Mouse (Mus musculus): ENCODE measurements around the gene Cd5l. TPM values are rescaled to one million over a fixed set of nuclear protein-coding genes. Genes with fewer than 3 reads are reported as not detected.
"Not testable (repeated sequence)": the region's sequence is repeated elsewhere in the genome, so short reads cannot be mapped to it uniquely, and the experiment has no call there.

Gene Cd5l
- polyA plus RNA-seq, 1 experiment: not detected

DNA sequence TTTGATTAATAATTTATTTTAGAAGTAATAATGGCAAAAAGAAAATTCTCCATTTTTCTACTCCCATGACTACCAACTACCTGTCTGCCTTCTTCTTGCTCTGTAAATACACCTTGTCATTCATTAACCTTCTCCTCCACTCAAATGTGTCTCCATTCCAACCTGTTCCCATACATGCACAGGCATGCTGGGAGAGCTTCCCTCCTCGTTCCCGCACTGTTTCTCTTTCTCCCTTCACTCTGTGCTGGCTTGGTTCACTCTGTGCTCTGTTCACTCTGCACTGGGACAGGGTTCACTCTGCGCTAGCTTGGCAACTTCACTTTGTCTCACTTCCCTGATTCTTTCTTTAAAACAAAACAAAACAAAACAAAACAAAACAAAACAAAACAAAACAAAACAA, 19.5 kb downstream of the Cd5l start:
- Histone ChIP-seq H3K36me3 (ENCODE audit: control insufficient read depth, insufficient read depth, low read length, poor library complexity, severe bottlenecking) (no peaks in the 10 kb centered on the region), H3K4me3 (ENCODE audit: low read depth, low read length) (no peak overlapping the region), H3K4me1 (ENCODE audit: control insufficient read depth, insufficient read depth, low read length) (no peaks in the 10 kb centered on the region), H3K27me3 (ENCODE audit: control insufficient read depth, insufficient read depth, low read length, poor library complexity, severe bottlenecking) (no peaks in the 10 kb centered on the region), H3K9me3 (replicated peaks; ENCODE audit: control insufficient read depth, insufficient read depth, low read length, poor library complexity, severe bottlenecking) (no peaks in the 10 kb centered on the region; the same call in 1 of the 2 replicates), H3K27ac (ENCODE audit: insufficient read depth, low read length) (no peak overlapping the region), H3K9ac (ENCODE audit: low read depth, poor library complexity, severe bottlenecking) (no peak overlapping the region)
- TF ChIP-seq EP300 (IDR thresholded peaks at IDR 0.05; ENCODE audit: insufficient read depth, low read depth, low read length) (no peak), POLR2A (IDR thresholded peaks at IDR 0.05; ENCODE audit: insufficient read depth, low read length) (no peak), CTCF (IDR thresholded peaks at IDR 0.05; ENCODE audit: low read depth, low read length) (no peak)

- H3K4me1 ChIP-seq (ENCODE audit: control insufficient read depth, insufficient read depth, low read length): no peaks in the 10 kb centered on the region
- no peaks in the 10 kb centered on the region for H3K9me3 ChIP-seq (replicated peaks; ENCODE audit: control insufficient read depth, insufficient read depth, low read length, poor library complexity, severe bottlenecking)
- no peak for TF ChIP-seq EP300 (IDR thresholded peaks at IDR 0.05; ENCODE audit: insufficient read depth, low read depth, low read length)
- H3K4me3 ChIP-seq (ENCODE audit: low read depth, low read length): no peak overlapping the region
- H3K27ac ChIP-seq (ENCODE audit: insufficient read depth, low read length): no peak overlapping the region
- H3K36me3 ChIP-seq (ENCODE audit: control insufficient read depth, insufficient read depth, low read length, poor library complexity, severe bottlenecking): no peaks in the 10 kb centered on the region
- H3K27me3 ChIP-seq (ENCODE audit: control insufficient read depth, insufficient read depth, low read length, poor library complexity, severe bottlenecking): no peaks in the 10 kb centered on the region
- no peak overlapping the region for H3K9ac ChIP-seq (ENCODE audit: low read depth, poor library complexity, severe bottlenecking)
These were observed 20.0 kb downstream of the Cd5l start for GRCm38 (mm10) chr3:87377719-87378118.

DNA sequence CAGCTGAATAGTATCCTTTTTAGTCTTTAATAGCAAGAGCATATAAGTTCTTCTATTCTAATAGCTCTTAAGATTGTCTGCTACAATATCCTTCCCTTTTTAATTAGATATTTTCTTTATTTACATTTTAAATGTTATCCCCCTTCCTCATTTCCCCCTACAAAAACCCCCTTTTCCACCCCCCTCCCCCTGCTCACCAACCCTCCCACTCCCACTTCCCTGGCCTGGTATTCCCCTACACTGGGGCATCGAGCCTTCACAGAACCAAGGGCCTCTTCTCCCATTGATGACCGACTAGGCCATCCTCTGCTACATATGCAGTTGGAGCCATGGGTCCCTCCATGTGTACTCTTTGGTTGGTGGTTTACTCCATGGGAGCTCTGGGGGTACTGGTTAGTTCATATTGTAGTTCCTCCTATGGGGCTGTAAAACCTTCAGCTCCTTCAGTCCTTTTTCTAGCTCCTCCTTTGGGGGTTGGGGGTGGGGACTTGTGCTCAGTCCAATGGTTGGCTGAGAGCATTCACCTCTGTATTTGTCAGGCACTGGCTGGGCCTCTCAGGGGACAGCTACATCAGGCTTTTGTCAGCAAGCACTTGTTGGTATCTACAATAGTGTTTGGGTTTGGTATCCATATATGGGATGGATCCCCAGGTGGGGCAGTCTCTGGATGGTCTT, 22.1 kb downstream of the Cd5l start:
- H3K27ac ChIP-seq (ENCODE audit: insufficient read depth, low read length); H3K27me3 ChIP-seq (ENCODE audit: control insufficient read depth, insufficient read depth, low read length, poor library complexity, severe bottlenecking); H3K4me1 ChIP-seq (ENCODE audit: control insufficient read depth, insufficient read depth, low read length); H3K4me3 ChIP-seq (ENCODE audit: low read depth, low read length); H3K9ac ChIP-seq (ENCODE audit: low read depth, poor library complexity, severe bottlenecking); H3K9me3 ChIP-seq (replicated peaks; ENCODE audit: control insufficient read depth, insufficient read depth, low read length, poor library complexity, severe bottlenecking); H3K36me3 ChIP-seq (ENCODE audit: control insufficient read depth, insufficient read depth, low read length, poor library complexity, severe bottlenecking): not testable (repeated sequence)

GRCm38 (mm10) chr3:87381806-87382712, 24.4 kb downstream of the Cd5l start:
- Histone ChIP-seq H3K4me3 (ENCODE audit: low read depth, low read length) (no peak overlapping the region), H3K36me3 (ENCODE audit: control insufficient read depth, insufficient read depth, low read length, poor library complexity, severe bottlenecking) (no peaks in the 10 kb centered on the region), H3K4me1 (ENCODE audit: control insufficient read depth, insufficient read depth, low read length) (no peaks in the 10 kb centered on the region), H3K27ac (ENCODE audit: insufficient read depth, low read length) (no peak overlapping the region), H3K9me3 (replicated peaks; ENCODE audit: control insufficient read depth, insufficient read depth, low read length, poor library complexity, severe bottlenecking) (peaks cover 3% of the 10 kb centered on the region; the same call in 1 of the 2 replicates), H3K9ac (ENCODE audit: low read depth, poor library complexity, severe bottlenecking) (no peak overlapping the region), H3K27me3 (ENCODE audit: control insufficient read depth, insufficient read depth, low read length, poor library complexity, severe bottlenecking) (no peaks in the 10 kb centered on the region)
- TF ChIP-seq POLR2A (IDR thresholded peaks at IDR 0.05; ENCODE audit: insufficient read depth, low read length) (no peak), EP300 (IDR thresholded peaks at IDR 0.05; ENCODE audit: insufficient read depth, low read depth, low read length) (no peak), CTCF (IDR thresholded peaks at IDR 0.05; ENCODE audit: low read depth, low read length) (no peak)

DNA sequence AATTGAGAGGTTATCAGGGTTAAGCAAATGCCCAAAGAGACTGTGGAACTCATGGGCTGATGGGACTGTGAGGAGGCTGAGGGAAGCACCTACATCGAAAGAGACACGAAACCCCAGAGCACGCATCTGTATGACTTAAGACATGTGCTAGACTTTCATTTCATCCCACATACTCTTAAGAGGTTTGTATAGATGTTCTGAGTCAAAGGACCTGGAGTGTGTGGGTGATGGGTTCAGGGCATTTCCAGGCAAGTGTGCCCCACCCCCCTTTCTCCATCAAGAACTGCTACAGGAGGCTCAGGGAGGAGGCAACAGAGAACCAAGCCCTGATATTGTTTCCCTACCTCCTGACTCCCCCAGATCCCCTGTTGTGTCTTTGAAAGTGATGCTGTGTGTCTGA, 25.6 kb downstream of the Cd5l start:
- Histone ChIP-seq H3K4me3 (ENCODE audit: low read depth, low read length) (no peak overlapping the region), H3K4me1 (ENCODE audit: control insufficient read depth, insufficient read depth, low read length) (no peaks in the 10 kb centered on the region), H3K27me3 (ENCODE audit: control insufficient read depth, insufficient read depth, low read length, poor library complexity, severe bottlenecking) (no peaks in the 10 kb centered on the region), H3K36me3 (ENCODE audit: control insufficient read depth, insufficient read depth, low read length, poor library complexity, severe bottlenecking) (no peaks in the 10 kb centered on the region), H3K27ac (ENCODE audit: insufficient read depth, low read length) (no peak overlapping the region), H3K9ac (ENCODE audit: low read depth, poor library complexity, severe bottlenecking) (no peak overlapping the region), H3K9me3 (replicated peaks; ENCODE audit: control insufficient read depth, insufficient read depth, low read length, poor library complexity, severe bottlenecking) (peaks cover 3% of the 10 kb centered on the region; the same call in 1 of the 2 replicates)
- TF ChIP-seq CTCF (IDR thresholded peaks at IDR 0.05; ENCODE audit: low read depth, low read length): no peak
- TF ChIP-seq EP300 (IDR thresholded peaks at IDR 0.05; ENCODE audit: insufficient read depth, low read depth, low read length): no peak
- no peak for TF ChIP-seq POLR2A (IDR thresholded peaks at IDR 0.05; ENCODE audit: insufficient read depth, low read length)

DNA sequence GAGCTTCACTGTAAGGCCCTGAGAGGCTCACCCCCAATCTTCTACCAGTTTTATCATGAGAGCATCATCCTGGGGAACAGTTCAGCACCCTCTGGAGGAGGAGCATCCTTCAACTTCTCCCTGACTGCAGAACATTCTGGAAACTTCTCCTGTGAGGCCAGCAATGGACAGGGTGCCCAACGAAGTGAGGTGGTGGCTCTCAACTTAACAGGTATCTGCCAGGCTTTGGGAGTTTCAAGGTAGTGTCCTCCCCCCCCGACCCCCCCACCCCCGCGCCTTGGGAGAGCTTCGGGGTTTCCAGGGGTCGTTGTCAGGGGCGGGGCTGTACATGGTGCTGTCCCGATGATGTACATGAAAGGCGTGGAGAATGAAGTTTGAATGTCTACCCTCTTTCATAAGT, 27.4 kb downstream of the Cd5l start:
- Histone ChIP-seq H3K4me1 (ENCODE audit: control insufficient read depth, insufficient read depth, low read length) (no peaks in the 10 kb centered on the region), H3K9me3 (replicated peaks; ENCODE audit: control insufficient read depth, insufficient read depth, low read length, poor library complexity, severe bottlenecking) (peaks cover 3% of the 10 kb centered on the region; the same call in 1 of the 2 replicates), H3K4me3 (ENCODE audit: low read depth, low read length) (no peak overlapping the region), H3K27ac (ENCODE audit: insufficient read depth, low read length) (no peak overlapping the region), H3K36me3 (ENCODE audit: control insufficient read depth, insufficient read depth, low read length, poor library complexity, severe bottlenecking) (no peaks in the 10 kb centered on the region), H3K9ac (ENCODE audit: low read depth, poor library complexity, severe bottlenecking) (no peak overlapping the region), H3K27me3 (ENCODE audit: control insufficient read depth, insufficient read depth, low read length, poor library complexity, severe bottlenecking) (no peaks in the 10 kb centered on the region)
- TF ChIP-seq POLR2A (IDR thresholded peaks at IDR 0.05; ENCODE audit: insufficient read depth, low read length) (no peak), EP300 (IDR thresholded peaks at IDR 0.05; ENCODE audit: insufficient read depth, low read depth, low read length) (no peak), CTCF (IDR thresholded peaks at IDR 0.05; ENCODE audit: low read depth, low read length) (no peak)
